In the genomic region with DNA sequence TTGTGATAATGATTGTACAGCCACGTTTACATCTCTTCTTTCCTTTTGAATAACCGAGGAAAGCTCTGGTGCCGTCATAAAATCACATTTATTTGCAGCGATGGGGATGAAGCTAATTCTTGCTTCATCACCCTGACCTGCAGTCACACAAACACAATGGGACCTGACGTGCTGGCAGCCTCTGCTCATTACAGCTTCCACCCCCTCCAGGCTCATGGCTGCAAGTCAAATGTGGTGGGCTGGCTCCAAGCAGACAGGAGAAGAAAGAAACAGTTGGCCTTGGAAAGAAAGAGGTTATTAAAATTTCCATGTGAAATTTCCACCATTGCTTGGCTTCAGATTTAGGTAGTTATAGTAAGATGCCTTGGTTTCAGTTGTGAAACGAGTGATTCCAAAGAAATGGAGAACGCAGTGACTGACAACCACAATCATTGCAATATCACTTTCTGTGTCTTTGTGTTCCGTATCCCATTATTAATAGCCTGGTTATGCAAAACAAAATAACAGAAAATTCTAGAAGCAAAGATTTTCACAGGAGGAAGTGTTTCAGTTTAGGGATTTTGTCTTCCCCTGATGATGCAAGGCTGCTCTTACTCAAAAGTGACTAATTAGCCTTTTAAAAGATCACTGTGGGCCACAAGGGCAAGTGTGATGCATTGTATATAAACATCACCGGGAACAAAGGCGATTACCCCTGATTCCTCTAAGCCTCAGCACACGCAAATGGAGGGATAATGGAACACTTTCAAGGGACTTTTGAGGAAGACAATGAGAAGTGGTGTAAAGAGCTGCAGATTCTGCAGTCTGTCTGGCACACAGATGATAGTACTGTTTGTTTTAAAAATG, we compare ENCODE assay signal across 9 mouse cellular contexts.
DNase-seq lines count a peak whose midpoint lies in the region; ATAC-seq and TF ChIP-seq lines count a peak whose summit lies in the region.
"Had no signal": no experiment of that assay in that cellular context is flagged by ENCODE, and none has a peak within 500 bp of the region (broad histone marks: within the 10 kb centered on the region; RNA-seq: fewer than 3 reads in every experiment).

No protein-coding gene starts in this region.

- H3K4me3 ChIP-seq in forebrain, embryonic 16.5 days (replicated peaks; ENCODE audit: low read length) = no peak overlapping the region
- no peak overlapping the region for H3K4me3 ChIP-seq in left cerebral cortex, adult 2 months

- H3K9ac ChIP-seq in forebrain, embryonic 16.5 days (replicated peaks; ENCODE audit: low read depth, low read length) = peak overlapping the region; percentile 16; the same call in 1 of the 2 replicates
- H3K9ac ChIP-seq: lung, embryonic 14.5 days had no signal

- intact Hi-C loops in left cerebral cortex, adult 2 months (cut with DNase I) = loop anchor here (2.0 to 5.0 kb wide), 3 partner anchors 66 to 259 kb away; no protein-coding TSS in a partner anchor

- no peaks in the 10 kb centered on the region for H3K36me3 ChIP-seq in forebrain, embryonic 16.5 days (ENCODE audit: control insufficient read depth, insufficient read depth)

- H3K27ac ChIP-seq in forebrain, embryonic 16.5 days (ENCODE audit: low read length) = peak overlapping the region; percentile 82
- H3K27ac ChIP-seq in left cerebral cortex, adult 2 months = peak overlapping the region; percentile 55; the same call in 1 of the 2 replicates

- H3K9me3 ChIP-seq in forebrain, embryonic 16.5 days (ENCODE audit: control insufficient read depth, low read length) = no peaks in the 10 kb centered on the region

- ATAC-seq in forebrain, embryonic 16.5 days = peak; percentile 90
- no peak for ATAC-seq in megakaryocyte-erythroid progenitor cell, adult 5-6 weeks (replicated peaks; ENCODE audit: low FRiP score, low TSS enrichment, poor library complexity, severe bottlenecking)

- peak overlapping the region; percentile 44 for H3K4me2 ChIP-seq in forebrain, embryonic 16.5 days (ENCODE audit: low read length)
- H3K4me2 ChIP-seq: lung, embryonic 14.5 days had no signal

- H3K27me3 ChIP-seq in forebrain, embryonic 16.5 days (replicated peaks; ENCODE audit: control insufficient read depth, insufficient read depth, low read length) = no peaks in the 10 kb centered on the region

- peak; percentile 8 to 18 for DNase-seq in adrenal gland, postnatal 36 days
- no peak for DNase-seq in adrenal gland, adult 18-20 months (ENCODE audit: low spot score in 2 of 2)
- peak; percentile 44 for DNase-seq in cerebellum, adult 11-12 months
- DNase-seq in left cerebral cortex, adult 2 months (ENCODE audit: extremely low spot score in 1 of 2, low spot score in 2 of 2) = peak; percentile 29 to 31
- peak; percentile 28 to 50 for DNase-seq in right cerebral cortex, adult 2 months (ENCODE audit: low spot score in 2 of 2)
- no peak for DNase-seq in thymus, postnatal 10 days (ENCODE audit: low spot score in 2 of 2)

- TF ChIP-seq CTCF in left cerebral cortex, adult 2 months (IDR thresholded peaks at IDR 0.05) = no peak

- WGBS in forebrain, embryonic 16.5 days = 2% methylated on average over 11 of the region's 11 CpGs

- peaks cover 38% of the 10 kb centered on the region for H3K4me1 ChIP-seq in forebrain, embryonic 16.5 days (replicated peaks; ENCODE audit: control insufficient read depth, insufficient read depth, low read length)

Comparison
In these comparisons a context has a peak if more than half of its experiments do, and no peak if none do; other contexts are left out.
1. DNase-seq: peak in adrenal gland, postnatal 36 days (2 of 2), cerebellum, adult 11-12 months (single experiment), left cerebral cortex, adult 2 months (2 of 2) and right cerebral cortex, adult 2 months (2 of 2); none in adrenal gland, adult 18-20 months (0 of 2) and thymus, postnatal 10 days (0 of 2).